Comparison of ENCODE assay signal across 18 mouse cellular contexts in the genomic region with DNA sequence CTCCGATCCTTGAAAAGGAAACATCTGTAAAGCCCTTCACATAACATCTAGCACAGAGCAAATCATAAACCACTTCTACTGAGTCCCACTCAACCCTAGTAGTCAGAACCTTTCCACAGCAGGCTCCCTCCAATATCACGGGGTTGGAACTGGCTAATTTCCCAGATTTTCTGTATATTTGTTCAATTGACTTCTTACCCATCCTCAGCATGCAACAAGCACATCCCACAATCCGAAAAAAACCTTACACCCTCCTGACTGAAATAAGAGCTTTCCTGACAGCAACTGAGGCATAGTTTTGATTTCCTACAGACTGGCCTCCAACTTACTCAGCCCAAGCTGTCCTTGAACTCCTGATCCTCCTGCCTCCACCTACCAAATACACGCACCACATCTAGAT. TPM values are rescaled to one million over a fixed set of nuclear protein-coding genes. Genes with fewer than 3 reads are reported as not detected.
DNase-seq lines count a peak whose midpoint lies in the region; ATAC-seq and TF ChIP-seq lines count a peak whose summit lies in the region.
"Had no signal": no experiment of that assay in that cellular context is flagged by ENCODE, and none has a peak within 500 bp of the region (broad histone marks: within the 10 kb centered on the region; RNA-seq: fewer than 3 reads in every experiment).

No protein-coding gene starts in this region.

- TF ChIP-seq POLR2A in liver, adult 2 months (IDR thresholded peaks at IDR 0.05; ENCODE audit: extremely low read depth, insufficient read depth, low read length): no peak
- peak in 1 of 2 experiments; percentile 62; a peak in 2 of 4 replicates for TF ChIP-seq POLR2A in MEL (IDR thresholded peaks at IDR 0.05; ENCODE audit: control insufficient read depth in 1 of 2, insufficient read depth in 1 of 2, low read depth in 1 of 2, low read length in 2 of 2, poor library complexity in 1 of 2)

- H3K9ac ChIP-seq in liver, adult 2 months (ENCODE audit: low read depth, low read length): no peak overlapping the region
- no peak overlapping the region for H3K9ac ChIP-seq in liver, embryonic 11.5 days (ENCODE audit: low read depth, low read length)
- H3K9ac ChIP-seq in MEL (ENCODE audit: control insufficient read depth, low read depth, low read length, poor library complexity, severe bottlenecking): no peak overlapping the region
- H3K9ac ChIP-seq in liver, embryonic 15.5 days: no peak overlapping the region
- H3K9ac ChIP-seq in heart, embryonic 11.5 days (ENCODE audit: low read depth, low read length): no peak overlapping the region
- H3K9ac ChIP-seq: heart, embryonic 12.5 days; hindbrain, embryonic 15.5 days had no signal

- H3K27me3 ChIP-seq in liver, adult 2 months (ENCODE audit: control insufficient read depth, insufficient read depth, low read length): no peaks in the 10 kb centered on the region
- no peaks in the 10 kb centered on the region for H3K27me3 ChIP-seq in liver, embryonic 11.5 days (replicated peaks; ENCODE audit: control insufficient read depth, insufficient read depth, low read length)
- no peaks in the 10 kb centered on the region for H3K27me3 ChIP-seq in MEL (ENCODE audit: control insufficient read depth in 1 of 2, insufficient read depth in 2 of 2, low read length in 2 of 2)
- no peaks in the 10 kb centered on the region for H3K27me3 ChIP-seq in liver, embryonic 15.5 days
- H3K27me3 ChIP-seq in heart, embryonic 11.5 days (ENCODE audit: control insufficient read depth, insufficient read depth, low read length): no peaks in the 10 kb centered on the region
- no peaks in the 10 kb centered on the region for H3K27me3 ChIP-seq in hindbrain, embryonic 10.5 days (ENCODE audit: insufficient read depth, poor library complexity, severe bottlenecking)
- H3K27me3 ChIP-seq: heart, embryonic 12.5 days; hindbrain, embryonic 15.5 days had no signal

- H3K36me3 ChIP-seq in liver, adult 2 months (ENCODE audit: control insufficient read depth, insufficient read depth, low read length): peaks cover 20% of the 10 kb centered on the region
- peaks cover 12% of the 10 kb centered on the region for H3K36me3 ChIP-seq in liver, embryonic 11.5 days (ENCODE audit: control insufficient read depth, insufficient read depth, low read length)
- peaks cover 8 to 17% of the 10 kb centered on the region in 2 experiments for H3K36me3 ChIP-seq in MEL (ENCODE audit: control insufficient read depth in 1 of 2, insufficient read depth in 2 of 2, low read length in 2 of 2)
- peaks cover 27% of the 10 kb centered on the region for H3K36me3 ChIP-seq in liver, embryonic 15.5 days (replicated peaks)
- peaks cover 18% of the 10 kb centered on the region for H3K36me3 ChIP-seq in heart, embryonic 11.5 days (ENCODE audit: control insufficient read depth, insufficient read depth, low read length)
- peaks cover 29% of the 10 kb centered on the region for H3K36me3 ChIP-seq in hindbrain, embryonic 10.5 days

- WGBS in liver, adult 2 months: 62% methylated on average over 4 of the region's 4 CpGs
- WGBS in liver, embryonic 11.5 days: 73% methylated on average over 4 of the region's 4 CpGs
- 67% methylated on average over 4 of the region's 4 CpGs for WGBS in liver, embryonic 15.5 days (ENCODE audit: insufficient replicate concordance)
- WGBS in heart, embryonic 11.5 days (ENCODE audit: insufficient replicate concordance): 81% methylated on average over 4 of the region's 4 CpGs
- 83% methylated on average over 4 of the region's 4 CpGs for WGBS in hindbrain, embryonic 10.5 days

- no peak overlapping the region for H3K4me3 ChIP-seq in liver, adult 2 months (ENCODE audit: insufficient read depth, low read depth, low read length)
- H3K4me3 ChIP-seq in liver, embryonic 11.5 days (ENCODE audit: low read depth, low read length): no peak overlapping the region
- no peak overlapping the region for H3K4me3 ChIP-seq in MEL (ENCODE audit: control insufficient read depth in 1 of 2, insufficient read depth in 1 of 2, low read depth in 2 of 2, low read length in 2 of 2)
- no peak overlapping the region for H3K4me3 ChIP-seq in liver, embryonic 15.5 days (replicated peaks)
- H3K4me3 ChIP-seq in heart, embryonic 11.5 days (ENCODE audit: low read depth, low read length): no peak overlapping the region
- H3K4me3 ChIP-seq in hindbrain, embryonic 10.5 days: no peak overlapping the region
- H3K4me3 ChIP-seq: heart, adult 2 months; heart, embryonic 12.5 days; hindbrain, embryonic 15.5 days had no signal

- no peak for TF ChIP-seq CTCF in liver, adult 2 months (IDR thresholded peaks at IDR 0.05; ENCODE audit: low read depth, low read length)
- no peak for TF ChIP-seq CTCF in MEL (IDR thresholded peaks at IDR 0.05 in 2 of 3, conservative IDR thresholded peaks at IDR 0.05 in 1 of 3; ENCODE audit: control insufficient read depth in 1 of 3, insufficient read depth in 1 of 3, low read depth in 2 of 3, low read length in 3 of 3, poor library complexity in 1 of 3, severe bottlenecking in 1 of 3)

- H3K9me3 ChIP-seq in liver, embryonic 11.5 days (ENCODE audit: control insufficient read depth, low read length): no peaks in the 10 kb centered on the region
- no peaks in the 10 kb centered on the region for H3K9me3 ChIP-seq in MEL (replicated peaks; ENCODE audit: insufficient read depth, low read length)
- no peaks in the 10 kb centered on the region for H3K9me3 ChIP-seq in liver, embryonic 15.5 days (replicated peaks)
- H3K9me3 ChIP-seq in heart, embryonic 11.5 days (replicated peaks; ENCODE audit: control insufficient read depth, low read length): no peaks in the 10 kb centered on the region
- no peaks in the 10 kb centered on the region for H3K9me3 ChIP-seq in hindbrain, embryonic 10.5 days
- H3K9me3 ChIP-seq: embryonic facial prominence, embryonic 10.5 days; heart, embryonic 12.5 days; hindbrain, embryonic 15.5 days had no signal

- 0 out of 2 replicates have a peak, but pooled peaks cover 4% of the 10 kb centered on the region for H3K4me1 ChIP-seq in liver, adult 2 months (ENCODE audit: control insufficient read depth, insufficient read depth, low read length)
- H3K4me1 ChIP-seq in liver, embryonic 11.5 days (replicated peaks; ENCODE audit: control insufficient read depth, insufficient read depth, low read length): peaks cover 12% of the 10 kb centered on the region; the same call in 1 of the 2 replicates
- peaks cover 0 to 7% of the 10 kb centered on the region in 2 experiments; a peak in 3 of 4 replicates for H3K4me1 ChIP-seq in MEL (ENCODE audit: control insufficient read depth in 1 of 2, insufficient read depth in 2 of 2, low read length in 2 of 2)
- H3K4me1 ChIP-seq in liver, embryonic 15.5 days (replicated peaks): peaks cover 23% of the 10 kb centered on the region
- H3K4me1 ChIP-seq in heart, embryonic 11.5 days (ENCODE audit: control insufficient read depth, insufficient read depth, low read length): 0 out of 2 replicates have a peak, but pooled peaks cover 3% of the 10 kb centered on the region
- H3K4me1 ChIP-seq in hindbrain, embryonic 10.5 days (replicated peaks): peaks cover 5% of the 10 kb centered on the region

- no peak overlapping the region for H3K4me2 ChIP-seq in liver, embryonic 11.5 days
- peak overlapping the region; percentile 73; the same call in 1 of the 2 replicates for H3K4me2 ChIP-seq in liver, embryonic 15.5 days
- no peak overlapping the region for H3K4me2 ChIP-seq in heart, embryonic 11.5 days
- H3K4me2 ChIP-seq: heart, embryonic 12.5 days; hindbrain, embryonic 15.5 days had no signal

- TF ChIP-seq EP300 in MEL (IDR thresholded peaks at IDR 0.05; ENCODE audit: low read depth in 1 of 2, low read length in 2 of 2): no peak

- no peak for TF ChIP-seq RAD21 in MEL (IDR thresholded peaks at IDR 0.05; ENCODE audit: low read depth, low read length)

- H3K27ac ChIP-seq in liver, adult 2 months (replicated peaks; ENCODE audit: insufficient read depth, low read depth, low read length): no peak overlapping the region
- H3K27ac ChIP-seq in liver, embryonic 11.5 days (ENCODE audit: low read depth, low read length): no peak overlapping the region
- no peak overlapping the region for H3K27ac ChIP-seq in MEL (ENCODE audit: control insufficient read depth, low read depth, low read length)
- peak overlapping the region; percentile 95 for H3K27ac ChIP-seq in liver, embryonic 15.5 days (replicated peaks)
- no peak overlapping the region for H3K27ac ChIP-seq in heart, embryonic 11.5 days (ENCODE audit: low read depth, low read length)
- no peak overlapping the region for H3K27ac ChIP-seq in hindbrain, embryonic 10.5 days
- H3K27ac ChIP-seq: embryonic facial prominence, embryonic 10.5 days; heart, adult 2 months; hindbrain, embryonic 15.5 days had no signal

- DNase-seq in liver, adult 2 months (ENCODE audit: extremely low read depth, low read depth, low spot score): peak; percentile 51
- DNase-seq in liver, embryonic 11.5 days (ENCODE audit: low spot score): no peak
- DNase-seq in MEL (ENCODE audit: low read depth, low spot score): peak; percentile 53
- no peak for DNase-seq in hindbrain, embryonic 10.5 days (ENCODE audit: low spot score)
- DNase-seq in right cerebral cortex, adult 18-20 months: no peak
- DNase-seq: adrenal gland, adult 8-10 months; adrenal gland, postnatal 36 days; B cell, adult 2 months; cerebellum, adult 2 months; gastrocnemius, postnatal 10 days; heart, adult 2 months had no signal

- no peaks in the 10 kb centered on the region for H3K79me2 ChIP-seq in liver, adult 2 months (ENCODE audit: control insufficient read depth, insufficient read depth, low read length)
- peaks cover 11% of the 10 kb centered on the region for H3K79me2 ChIP-seq in MEL (ENCODE audit: control insufficient read depth, insufficient read depth, low read length, poor library complexity)

- no peak for ATAC-seq in liver, embryonic 11.5 days (replicated peaks; ENCODE audit: low FRiP score)
- no peak for ATAC-seq in liver, embryonic 15.5 days (ENCODE audit: insufficient read depth)
- no peak for ATAC-seq in heart, embryonic 11.5 days (replicated peaks; ENCODE audit: insufficient number of reproducible peaks, low FRiP score, low TSS enrichment)
- ATAC-seq: CD4-positive, CD25-positive, alpha-beta regulatory T cell, adult 4 months; forebrain, embryonic 14.5 days had no signal

RNA-seq across cellular contexts. Expression of gene Rps29, which starts 2.5 kb away (rescaled TPM):
- total RNA-seq in liver, adult 2 months (2014; rRNA removed): 137 and 202 TPM in 2 replicates
- polyA plus RNA-seq in liver, adult 2 months (2012; rRNA removed): 779 and 865 TPM in 2 replicates
- 1,745 and 1,937 TPM in 2 replicates for polyA plus RNA-seq in liver, embryonic 11.5 days (2014; fragmentation: Nextera tagmentation; extraction: Ambion mirVana)
- total RNA-seq in MEL (2012; rRNA removed): 4,641 and 5,133 TPM in 2 replicates
- 1,000 to 10,000 TPM in 1 of 2 experiments, 100 to 1,000 TPM in 1; 450 to 1,410 TPM for polyA plus RNA-seq in MEL (2012; ENCODE audit: insufficient read depth in 1 of 2, insufficient read length in 2 of 2, low read depth in 1 of 2, low replicate concordance in 2 of 2, missing spikeins in 1 of 2)
- 821 and 1,046 TPM in 2 replicates for polyA plus RNA-seq in liver, embryonic 15.5 days (2015; fragmentation: Nextera tagmentation; extraction: Ambion mirVana)
- polyA plus RNA-seq in heart, embryonic 11.5 days (2014; fragmentation: Nextera tagmentation; extraction: Ambion mirVana): 1,249 and 1,400 TPM in 2 replicates
- 1,324 and 1,340 TPM in 2 replicates for polyA plus RNA-seq in hindbrain, embryonic 10.5 days (2016; fragmentation: Nextera tagmentation; extraction: Ambion mirVana)

RNA-seq across cellular contexts. Expression of gene Lrr1, which starts 12.2 kb away (rescaled TPM):
- total RNA-seq in liver, adult 2 months (2014; rRNA removed): 0.67 TPM in 1 of 2 replicates, not detected in the other
- polyA plus RNA-seq in liver, adult 2 months (2012; rRNA removed): not detected in 2 replicates
- polyA plus RNA-seq in liver, embryonic 11.5 days (2014; fragmentation: Nextera tagmentation; extraction: Ambion mirVana): 28.5 and 33.5 TPM in 2 replicates
- total RNA-seq in MEL (2012; rRNA removed): 10.2 and 14.1 TPM in 2 replicates
- 10 to 100 TPM in 1 of 2 experiments, not detected in 1; 23.1 TPM for polyA plus RNA-seq in MEL (2012; ENCODE audit: insufficient read depth in 1 of 2, insufficient read length in 2 of 2, low read depth in 1 of 2, low replicate concordance in 2 of 2, missing spikeins in 1 of 2)
- polyA plus RNA-seq in liver, embryonic 15.5 days (2015; fragmentation: Nextera tagmentation; extraction: Ambion mirVana): 16.6 and 17.6 TPM in 2 replicates
- polyA plus RNA-seq in heart, embryonic 11.5 days (2014; fragmentation: Nextera tagmentation; extraction: Ambion mirVana): 17.1 and 20.8 TPM in 2 replicates
- 28.3 and 31.8 TPM in 2 replicates for polyA plus RNA-seq in hindbrain, embryonic 10.5 days (2016; fragmentation: Nextera tagmentation; extraction: Ambion mirVana)
- total RNA-seq: adrenal gland, adult 8-10 months; heart, adult 2 months had no signal
- polyA plus RNA-seq: heart, adult 2 months had no signal

RNA-seq across cellular contexts. Expression of gene Rpl36al, which starts 27.4 kb away (rescaled TPM):
- 412 and 466 TPM in 2 replicates for total RNA-seq in liver, adult 2 months (2014; rRNA removed)
- 129 and 148 TPM in 2 replicates for polyA plus RNA-seq in liver, adult 2 months (2012; rRNA removed)
- polyA plus RNA-seq in liver, embryonic 11.5 days (2014; fragmentation: Nextera tagmentation; extraction: Ambion mirVana): 999 and 1,044 TPM in 2 replicates
- total RNA-seq in MEL (2012; rRNA removed): 1,318 and 1,322 TPM in 2 replicates
- 100 to 1,000 TPM in 1 of 2 experiments, not detected in 1; 696 TPM for polyA plus RNA-seq in MEL (2012; ENCODE audit: insufficient read depth in 1 of 2, insufficient read length in 2 of 2, low read depth in 1 of 2, low replicate concordance in 2 of 2, missing spikeins in 1 of 2)
- polyA plus RNA-seq in liver, embryonic 15.5 days (2015; fragmentation: Nextera tagmentation; extraction: Ambion mirVana): 349 and 436 TPM in 2 replicates
- 539 and 559 TPM in 2 replicates for polyA plus RNA-seq in heart, embryonic 11.5 days (2014; fragmentation: Nextera tagmentation; extraction: Ambion mirVana)
- polyA plus RNA-seq in hindbrain, embryonic 10.5 days (2016; fragmentation: Nextera tagmentation; extraction: Ambion mirVana): 497 and 532 TPM in 2 replicates

RNA-seq across cellular contexts. Expression of gene Mgat2, which starts 27.5 kb away (rescaled TPM):
- total RNA-seq in liver, adult 2 months (2014; rRNA removed): 33.9 and 34.0 TPM in 2 replicates
- 15.8 and 16.7 TPM in 2 replicates for polyA plus RNA-seq in liver, adult 2 months (2012; rRNA removed)
- polyA plus RNA-seq in liver, embryonic 11.5 days (2014; fragmentation: Nextera tagmentation; extraction: Ambion mirVana): 44.9 and 50.7 TPM in 2 replicates
- 43.3 and 65.3 TPM in 2 replicates for total RNA-seq in MEL (2012; rRNA removed)
- polyA plus RNA-seq in MEL (2012; ENCODE audit: insufficient read depth in 1 of 2, insufficient read length in 2 of 2, low read depth in 1 of 2, low replicate concordance in 2 of 2, missing spikeins in 1 of 2): 10 to 100 TPM in 1 of 2 experiments, not detected in 1; 40.9 TPM
- 25.8 and 26.7 TPM in 2 replicates for polyA plus RNA-seq in liver, embryonic 15.5 days (2015; fragmentation: Nextera tagmentation; extraction: Ambion mirVana)
- polyA plus RNA-seq in heart, embryonic 11.5 days (2014; fragmentation: Nextera tagmentation; extraction: Ambion mirVana): 35.3 and 37.3 TPM in 2 replicates
- 33.9 and 35.6 TPM in 2 replicates for polyA plus RNA-seq in hindbrain, embryonic 10.5 days (2016; fragmentation: Nextera tagmentation; extraction: Ambion mirVana)

RNA-seq across cellular contexts. Expression of gene Gm49383, which starts 40.5 kb away (rescaled TPM):
- 2.4 and 3.3 TPM in 2 replicates for total RNA-seq in liver, adult 2 months (2014; rRNA removed)
- polyA plus RNA-seq in liver, adult 2 months (2012; rRNA removed): 1.1 and 1.8 TPM in 2 replicates
- polyA plus RNA-seq in liver, embryonic 11.5 days (2014; fragmentation: Nextera tagmentation; extraction: Ambion mirVana): 28.6 and 29.8 TPM in 2 replicates
- 25.2 and 27.5 TPM in 2 replicates for total RNA-seq in MEL (2012; rRNA removed)
- 10 to 100 TPM in 1 of 2 experiments, not detected in 1; 28.8 TPM for polyA plus RNA-seq in MEL (2012; ENCODE audit: insufficient read depth in 1 of 2, insufficient read length in 2 of 2, low read depth in 1 of 2, low replicate concordance in 2 of 2, missing spikeins in 1 of 2)
- 17.9 and 18.8 TPM in 2 replicates for polyA plus RNA-seq in liver, embryonic 15.5 days (2015; fragmentation: Nextera tagmentation; extraction: Ambion mirVana)
- 19.0 and 20.9 TPM in 2 replicates for polyA plus RNA-seq in heart, embryonic 11.5 days (2014; fragmentation: Nextera tagmentation; extraction: Ambion mirVana)
- 44.2 and 59.3 TPM in 2 replicates for polyA plus RNA-seq in hindbrain, embryonic 10.5 days (2016; fragmentation: Nextera tagmentation; extraction: Ambion mirVana)

Comparison
In these comparisons a context has a peak if more than half of its experiments do, and no peak if none do; other contexts are left out.
1. DNase-seq: peak in liver, adult 2 months (single experiment) and MEL (single experiment); none in liver, embryonic 11.5 days (single experiment), hindbrain, embryonic 10.5 days (single experiment) and right cerebral cortex, adult 18-20 months (single experiment).
2. RNA of gene Lrr1, which starts 12.2 kb away (polyA plus RNA-seq): 23.1 TPM in MEL, 28.5 to 33.5 TPM in liver, embryonic 11.5 days, 28.3 to 31.8 TPM in hindbrain, embryonic 10.5 days, 17.1 to 20.8 TPM in heart, embryonic 11.5 days and 16.6 to 17.6 TPM in liver, embryonic 15.5 days; not detected in liver, adult 2 months; every median in the first group is over 10 times any median in the second.